Mouse (Mus musculus) heart, embryonic 10.5 days (tissue): ENCODE measurements around the gene H2-T24. TPM values are rescaled to one million over a fixed set of nuclear protein-coding genes. Genes with fewer than 3 reads are reported as not detected.
A peak's percentile ranks its signal among the peaks of the same experiment; 100 is the strongest.

Experiments
- DNase-seq: peaks from one replicate; pipeline ENCODE4 v3.0.0-alpha.2; 2017; ENCODE audit warnings: low spot score
- H3K27ac ChIP-seq: fragments of 300-500 bp; sonication (generic); 2 replicates; pipeline ENCODE4 v1.5.1; 2016; ENCODE audit warnings: mild to moderate bottlenecking
- H3K27me3 ChIP-seq: fragments of 300-500 bp; sonication (generic); 2 replicates; pipeline ENCODE4 v1.6.1; 2016; ENCODE audit warnings: mild to moderate bottlenecking; ENCODE audit not compliant: poor library complexity, insufficient read depth, severe bottlenecking
- H3K36me3 ChIP-seq: fragments of 300-500 bp; sonication (generic); 2 replicates; pipeline ENCODE4 v1.6.1; 2016; ENCODE audit warnings: mild to moderate bottlenecking, moderate library complexity
- H3K4me1 ChIP-seq: fragments of 300-500 bp; sonication (generic); 2 replicates; pipeline ENCODE4 v1.6.1; 2016; ENCODE audit warnings: mild to moderate bottlenecking
- H3K4me3 ChIP-seq: fragments of 300-500 bp; sonication (generic); 2 replicates; pipeline ENCODE4 v1.5.1; 2016; ENCODE audit warnings: mild to moderate bottlenecking, moderate library complexity
- H3K9me3 ChIP-seq: fragments of 300-500 bp; sonication (generic); 2 replicates; pipeline ENCODE4 v1.6.1; 2016; ENCODE audit warnings: mild to moderate bottlenecking, moderate library complexity
- WGBS: fragments of 180-500 bp; shearing (Covaris S2); methylation state at CpG from one replicate; pipeline ENCODE4 v1.1.7; 2016; 5-methylcytosine and 5-hydroxymethylcytosine counted together
- polyA plus RNA-seq: library from polyadenylated mRNA; unstranded; fragments of >200 nt; fragmentation: Nextera tagmentation; extraction: Ambion mirVana; gene quantifications from 2 replicates; pipeline ENCODE4 v1.2.1, GENCODE M21; 2016

The H2-T24 gene
- polyA plus RNA-seq, 1 experiment from 2014 or later, result 2.5 TPM

- no peak overlapping the region for H3K4me3 ChIP-seq
- peak; percentile 96 for DNase-seq
- WGBS, result 5% methylated on average over 11 of the region's 11 CpGs
- no peaks in the 10 kb centered on the region for H3K9me3 ChIP-seq
- no peaks in the 10 kb centered on the region for H3K36me3 ChIP-seq
- H3K27ac ChIP-seq, result no peak overlapping the region
- no peaks in the 10 kb centered on the region for H3K27me3 ChIP-seq
- peaks cover 15% of the 10 kb centered on the region for H3K4me1 ChIP-seq
Measured at GRCm38 (mm10) chr17:35996949-35997348, 23.4 kb downstream of the H2-T24 start.

- WGBS, result 4% methylated on average over 14 of the region's 14 CpGs
- Histone ChIP-seq H3K4me3 (peak overlapping the region; percentile 70), H3K9me3 (no peaks in the 10 kb centered on the region), H3K4me1 (peaks cover 19% of the 10 kb centered on the region), H3K36me3 (0 out of 2 replicates have a peak, but pooled peaks cover 2% of the 10 kb centered on the region), H3K27ac (peak overlapping the region; percentile 68), H3K27me3 (no peaks in the 10 kb centered on the region)
- no peak for DNase-seq
Measured at GRCm38 (mm10) chr17:35994879-35995240, 25.5 kb downstream of the H2-T24 start.

- H3K4me3 ChIP-seq, result peak overlapping the region; percentile 70
- H3K9me3 ChIP-seq, result no peaks in the 10 kb centered on the region
- H3K27ac ChIP-seq, result peak overlapping the region; percentile 68
- peaks cover 7% of the 10 kb centered on the region for H3K36me3 ChIP-seq
- H3K27me3 ChIP-seq, result no peaks in the 10 kb centered on the region
- peaks cover 19% of the 10 kb centered on the region for H3K4me1 ChIP-seq
- WGBS, result 5% methylated on average over 31 of the region's 31 CpGs
- peak; percentile 93 for DNase-seq
Measured at GRCm38 (mm10) chr17:35994175-35994878, 26.0 kb downstream of the H2-T24 start.

GRCm38 (mm10) chr17:35993675-35994074, 26.7 kb downstream of the H2-T24 start:
- Histone ChIP-seq H3K4me1 (peaks cover 19% of the 10 kb centered on the region), H3K36me3 (peaks cover 13% of the 10 kb centered on the region), H3K27me3 (no peaks in the 10 kb centered on the region), H3K9me3 (no peaks in the 10 kb centered on the region), H3K4me3 (peak overlapping the region; percentile 70), H3K27ac (no peak overlapping the region)
- 6% methylated on average over 17 of the region's 17 CpGs for WGBS
- peak; percentile 93 for DNase-seq

GRCm38 (mm10) chr17:35991781-35992180, 28.6 kb downstream of the H2-T24 start:
- Histone ChIP-seq H3K4me3 (no peak overlapping the region), H3K36me3 (peaks cover 32% of the 10 kb centered on the region), H3K9me3 (no peaks in the 10 kb centered on the region), H3K4me1 (peaks cover 11% of the 10 kb centered on the region), H3K27ac (no peak overlapping the region), H3K27me3 (no peaks in the 10 kb centered on the region)
- no peak for DNase-seq
- 39% methylated on average over 10 of the region's 10 CpGs for WGBS

GRCm38 (mm10) chr17:35981776-35982175, 38.6 kb downstream of the H2-T24 start:
- Histone ChIP-seq H3K4me3 (no peak overlapping the region), H3K27ac (no peak overlapping the region), H3K4me1 (peaks cover 22% of the 10 kb centered on the region), H3K36me3 (peaks cover 52% of the 10 kb centered on the region), H3K9me3 (no peaks in the 10 kb centered on the region), H3K27me3 (no peaks in the 10 kb centered on the region)
- WGBS, result 88% methylated on average over 9 of the region's 9 CpGs
- no peak for DNase-seq

GRCm38 (mm10) chr17:35980363-35980754, 40.0 kb downstream of the H2-T24 start:
- peaks cover 48% of the 10 kb centered on the region for H3K36me3 ChIP-seq

GRCm38 (mm10) chr17:35979401-35980362, 40.7 kb downstream of the H2-T24 start, which contains the start of the genes Gnl1 and Prr3:
TSS of gene Gnl1 (plus strand) at chr17:35979851.
TSS of gene Prr3 (minus strand) at chr17:35980236.
- under 1% methylated on average over 104 of the region's 109 CpGs for WGBS
- Histone ChIP-seq H3K4me3 (peak within 1 kb of the TSS; percentile 87), H3K4me1 (peaks cover 22% of the 10 kb centered on the region), H3K27ac (peak within 1 kb of the TSS; percentile 91), H3K36me3 (peaks cover 45% of the 10 kb centered on the region), H3K9me3 (no peaks in the 10 kb centered on the region), H3K27me3 (no peaks in the 10 kb centered on the region)
- DNase-seq, result peak; percentile 97

More at GRCm38 (mm10) chr17:35980363-35980754, 40.0 kb downstream of the H2-T24 start:
- Histone ChIP-seq H3K4me3 (peak overlapping the region; percentile 87), H3K9me3 (no peaks in the 10 kb centered on the region), H3K27me3 (no peaks in the 10 kb centered on the region), H3K4me1 (peaks cover 22% of the 10 kb centered on the region), H3K27ac (peak overlapping the region; percentile 91)
- WGBS, result 0% methylated on average over 29 of the region's 29 CpGs
- no peak for DNase-seq

GRCm38 (mm10) chr17:35978811-35979400, 41.5 kb downstream of the H2-T24 start:
- no peaks in the 10 kb centered on the region for H3K9me3 ChIP-seq
- 1% methylated on average over 41 of the region's 41 CpGs for whole genome bisulfite sequencing
- peak overlapping the region; percentile 87 for H3K4me3 ChIP-seq
- H3K27me3 ChIP-seq, result no peaks in the 10 kb centered on the region
- peak overlapping the region; percentile 91 for H3K27ac ChIP-seq
- peaks cover 47% of the 10 kb centered on the region for H3K36me3 ChIP-seq
- DNase-seq, result peak; percentile 94
- H3K4me1 ChIP-seq, result peaks cover 22% of the 10 kb centered on the region

GRCm38 (mm10) chr17:35972131-35972530, 48.2 kb downstream of the H2-T24 start:
- Histone ChIP-seq H3K27ac (no peak overlapping the region), H3K27me3 (no peaks in the 10 kb centered on the region), H3K4me3 (no peak overlapping the region), H3K4me1 (peaks cover 16% of the 10 kb centered on the region), H3K36me3 (peaks cover 41% of the 10 kb centered on the region), H3K9me3 (no peaks in the 10 kb centered on the region)
- no peak for DNase-seq
- 65% methylated on average over 1 of the region's 1 CpGs for WGBS

GRCm38 (mm10) chr17:35969418-35970389, 50.7 kb downstream of the H2-T24 start, which contains the start of gene Abcf1:
TSS of gene Abcf1 (minus strand) at chr17:35969761.
- no peaks in the 10 kb centered on the region for H3K9me3 ChIP-seq
- under 1% methylated on average over 68 of the region's 68 CpGs for WGBS
- peaks cover 41% of the 10 kb centered on the region for H3K36me3 ChIP-seq
- peaks cover 16% of the 10 kb centered on the region for H3K4me1 ChIP-seq
- peak; percentile 99 for DNase-seq
- H3K27ac ChIP-seq, result peak within 1 kb of the TSS; percentile 92
- H3K4me3 ChIP-seq, result peak within 1 kb of the TSS; percentile 86
- H3K27me3 ChIP-seq, result no peaks in the 10 kb centered on the region

- WGBS, result 89% methylated on average over 2 of the region's 2 CpGs
- Histone ChIP-seq H3K36me3 (peaks cover 44% of the 10 kb centered on the region), H3K4me3 (no peak overlapping the region), H3K27me3 (no peaks in the 10 kb centered on the region), H3K27ac (no peak overlapping the region), H3K4me1 (peaks cover 16% of the 10 kb centered on the region), H3K9me3 (no peaks in the 10 kb centered on the region)
- DNase-seq, result no peak
Measured at GRCm38 (mm10) chr17:35967621-35968020, 52.7 kb downstream of the H2-T24 start.
